Mouse (Mus musculus): ENCODE data around the gene Smim9.

GRCm38 (mm10) chrX:75152249-75152648 is 11.3 kb downstream of the Smim9 start:
- TF ChIP-seq CTCF (conservative IDR thresholded peaks at IDR 0.05; ENCODE audit: insufficient read depth, insufficient read length, low read depth, low read length) (no peak), POLR2A (IDR thresholded peaks at IDR 0.05; ENCODE audit: low read depth, low read length) (no peak)
